Mouse (Mus musculus): ENCODE measurements at regions not wholly inside any gene's neighbourhood (a gene's known extent, or its start where the extent isn't known, plus 50 kb on each side); places are given as distances from the start of the nearest gene placed in this dataset.

GRCm38 (mm10) chr3:126299257-126299656 lies 64.2 kb upstream of the Arsj start:
- TF ChIP-seq CTCF (IDR thresholded peaks at IDR 0.05), result no peak
- Histone ChIP-seq H3K36me3 (ENCODE audit: insufficient read depth, low read length) (no peaks in the 10 kb centered on the region), H3K4me2 (ENCODE audit: low read depth, low read length, poor library complexity, severe bottlenecking) (no peak overlapping the region), H3K4me3 (ENCODE audit: low read depth, low read length) (no peak overlapping the region), H3K27me3 (ENCODE audit: insufficient read depth, low read length) (no peaks in the 10 kb centered on the region), H3K27ac (ENCODE audit: low read depth, low read length) (no peak overlapping the region), H3K4me1 (ENCODE audit: insufficient read depth, low read length) (no peaks in the 10 kb centered on the region), H3K9ac (replicated peaks; ENCODE audit: low read length, poor library complexity, severe bottlenecking) (no peak overlapping the region), H3K9me3 (ENCODE audit: low read length) (no peaks in the 10 kb centered on the region)
- ATAC-seq (ENCODE audit: low FRiP score) (no peak), DNase-seq (ENCODE audit: low spot score) (no peak)
- 56% methylated on average over 3 of the region's 3 CpGs for WGBS

GRCm38 (mm10) chr3:126308303-126308702 lies 55.2 kb upstream of the Arsj start:
- no peak overlapping the region for H3K9ac ChIP-seq (replicated peaks; ENCODE audit: low read length, poor library complexity, severe bottlenecking)
- TF ChIP-seq CTCF (IDR thresholded peaks at IDR 0.05), result no peak
- no peaks in the 10 kb centered on the region for H3K36me3 ChIP-seq (ENCODE audit: insufficient read depth, low read length)
- no peaks in the 10 kb centered on the region for H3K9me3 ChIP-seq (ENCODE audit: low read length)
- no peaks in the 10 kb centered on the region for H3K4me1 ChIP-seq (ENCODE audit: insufficient read depth, low read length)
- no peak overlapping the region for H3K4me2 ChIP-seq (ENCODE audit: low read depth, low read length, poor library complexity, severe bottlenecking)
- no peak for DNase-seq (ENCODE audit: low spot score)
- ATAC-seq (ENCODE audit: low FRiP score), result no peak
- no peak overlapping the region for H3K4me3 ChIP-seq (ENCODE audit: low read depth, low read length)
- no peaks in the 10 kb centered on the region for H3K27me3 ChIP-seq (ENCODE audit: insufficient read depth, low read length)
- no peak overlapping the region for H3K27ac ChIP-seq (ENCODE audit: low read depth, low read length)

Measured in midbrain, postnatal 0 days (tissue).